Mouse (Mus musculus): Measurements from ENCODE around the gene Cnn3. TPM values are rescaled to one million over a fixed set of nuclear protein-coding genes. Genes with fewer than 3 reads are reported as not detected.

The Cnn3 gene
- polyA plus RNA-seq, 1 experiment from 2014 or later, result 858 TPM

GRCm38 (mm10) chr3:121500225-121500624 lies 73.9 kb downstream of the Cnn3 start:
- H3K27ac ChIP-seq, result no peak overlapping the region
- WGBS, result 59% methylated on average over 10 of the region's 10 CpGs
- H3K27me3 ChIP-seq, result peaks cover 3% of the 10 kb centered on the region; the same call in 1 of the 2 replicates
- no peak overlapping the region for H3K4me3 ChIP-seq (replicated peaks)
- ATAC-seq (ENCODE audit: insufficient number of reproducible peaks, insufficient read depth, low FRiP score, low TSS enrichment, low read depth), result no peak; the same call in 1 of the 2 replicates
- no peak overlapping the region for H3K4me2 ChIP-seq
- H3K9ac ChIP-seq (replicated peaks), result no peak overlapping the region
- no peaks in the 10 kb centered on the region for H3K36me3 ChIP-seq
- no peaks in the 10 kb centered on the region for H3K9me3 ChIP-seq
- no peaks in the 10 kb centered on the region for H3K4me1 ChIP-seq (replicated peaks)

- Histone ChIP-seq H3K9me3 (no peaks in the 10 kb centered on the region), H3K4me1 (replicated peaks) (no peaks in the 10 kb centered on the region), H3K4me2 (no peak overlapping the region), H3K4me3 (replicated peaks) (no peak overlapping the region), H3K27ac (no peak overlapping the region), H3K36me3 (no peaks in the 10 kb centered on the region), H3K9ac (replicated peaks) (no peak overlapping the region), H3K27me3 (peaks cover 3% of the 10 kb centered on the region; the same call in 1 of the 2 replicates)
- ATAC-seq (ENCODE audit: insufficient number of reproducible peaks, insufficient read depth, low FRiP score, low TSS enrichment, low read depth), result no peak
- 93% methylated on average over 5 of the region's 5 CpGs for WGBS
Observed at GRCm38 (mm10) chr3:121500734-121501133, 74.4 kb downstream of the Cnn3 start.

- ATAC-seq (ENCODE audit: insufficient number of reproducible peaks, insufficient read depth, low FRiP score, low TSS enrichment, low read depth), result no peak
- Histone ChIP-seq H3K36me3 (no peaks in the 10 kb centered on the region), H3K9me3 (no peaks in the 10 kb centered on the region), H3K4me3 (replicated peaks) (no peak overlapping the region), H3K27ac (no peak overlapping the region), H3K4me1 (replicated peaks) (no peaks in the 10 kb centered on the region), H3K9ac (replicated peaks) (no peak overlapping the region), H3K27me3 (peaks cover 3% of the 10 kb centered on the region; the same call in 1 of the 2 replicates), H3K4me2 (no peak overlapping the region)
- WGBS, result 77% methylated on average over 8 of the region's 8 CpGs
Observed at GRCm38 (mm10) chr3:121504927-121505487, 78.7 kb downstream of the Cnn3 start.

GRCm38 (mm10) chr3:121506175-121506574 lies 79.9 kb downstream of the Cnn3 start:
- WGBS, result 85% methylated on average over 8 of the region's 8 CpGs

GRCm38 (mm10) chr3:121506756-121507155 lies 80.5 kb downstream of the Cnn3 start:
- no peak overlapping the region for H3K4me2 ChIP-seq
- H3K4me3 ChIP-seq (replicated peaks), result no peak overlapping the region
- no peak overlapping the region for H3K27ac ChIP-seq
- no peaks in the 10 kb centered on the region for H3K4me1 ChIP-seq (replicated peaks)
- H3K9ac ChIP-seq (replicated peaks), result no peak overlapping the region
- no peaks in the 10 kb centered on the region for H3K9me3 ChIP-seq
- WGBS, result 87% methylated on average over 7 of the region's 7 CpGs
- no peaks in the 10 kb centered on the region for H3K27me3 ChIP-seq
- H3K36me3 ChIP-seq, result no peaks in the 10 kb centered on the region
- no peak for ATAC-seq (ENCODE audit: insufficient number of reproducible peaks, insufficient read depth, low FRiP score, low TSS enrichment, low read depth)

More at GRCm38 (mm10) chr3:121506175-121506574, 79.9 kb downstream of the Cnn3 start:
- Histone ChIP-seq H3K27ac (no peak overlapping the region), H3K36me3 (no peaks in the 10 kb centered on the region), H3K9me3 (no peaks in the 10 kb centered on the region), H3K4me2 (no peak overlapping the region), H3K27me3 (peaks cover 3% of the 10 kb centered on the region; the same call in 1 of the 2 replicates), H3K4me1 (replicated peaks) (no peaks in the 10 kb centered on the region), H3K9ac (replicated peaks) (no peak overlapping the region), H3K4me3 (replicated peaks) (no peak overlapping the region)
- ATAC-seq (ENCODE audit: insufficient number of reproducible peaks, insufficient read depth, low FRiP score, low TSS enrichment, low read depth), result no peak

- H3K27ac ChIP-seq, result no peak overlapping the region
- ATAC-seq (ENCODE audit: insufficient number of reproducible peaks, insufficient read depth, low FRiP score, low TSS enrichment, low read depth), result no peak
- H3K4me1 ChIP-seq (replicated peaks), result no peaks in the 10 kb centered on the region
- H3K36me3 ChIP-seq, result no peaks in the 10 kb centered on the region
- H3K27me3 ChIP-seq, result no peaks in the 10 kb centered on the region
- 93% methylated on average over 14 of the region's 14 CpGs for WGBS
- no peaks in the 10 kb centered on the region for H3K9me3 ChIP-seq
- H3K9ac ChIP-seq (replicated peaks), result no peak overlapping the region
- no peak overlapping the region for H3K4me3 ChIP-seq (replicated peaks)
- no peak overlapping the region for H3K4me2 ChIP-seq
Observed at GRCm38 (mm10) chr3:121507678-121508077, 81.4 kb downstream of the Cnn3 start.

Other genes with a start within 250 kb of the Cnn3 start
- 0.55 and 0.86 TPM in 2 replicates for gene Tmem56, start 143.4 kb upstream of the Cnn3 start, polyA plus RNA-seq (2016; fragmentation: Nextera tagmentation; extraction: Ambion mirVana)
- gene Alg14, start 134.7 kb upstream of the Cnn3 start, polyA plus RNA-seq (2016; fragmentation: Nextera tagmentation; extraction: Ambion mirVana), result 28.5 and 32.2 TPM in 2 replicates
- 0.65 and 1.5 TPM in 2 replicates for gene Slc44a3, start 105.9 kb downstream of the Cnn3 start, polyA plus RNA-seq (2016; fragmentation: Nextera tagmentation; extraction: Ambion mirVana)
- not detected in 2 replicates for gene 4930432M17Rik, start 244.3 kb downstream of the Cnn3 start, polyA plus RNA-seq (2016; fragmentation: Nextera tagmentation; extraction: Ambion mirVana)

All from limb, embryonic 12.5 days (tissue).